9 mouse cellular contexts compared by ENCODE assay signal in the genomic region with DNA sequence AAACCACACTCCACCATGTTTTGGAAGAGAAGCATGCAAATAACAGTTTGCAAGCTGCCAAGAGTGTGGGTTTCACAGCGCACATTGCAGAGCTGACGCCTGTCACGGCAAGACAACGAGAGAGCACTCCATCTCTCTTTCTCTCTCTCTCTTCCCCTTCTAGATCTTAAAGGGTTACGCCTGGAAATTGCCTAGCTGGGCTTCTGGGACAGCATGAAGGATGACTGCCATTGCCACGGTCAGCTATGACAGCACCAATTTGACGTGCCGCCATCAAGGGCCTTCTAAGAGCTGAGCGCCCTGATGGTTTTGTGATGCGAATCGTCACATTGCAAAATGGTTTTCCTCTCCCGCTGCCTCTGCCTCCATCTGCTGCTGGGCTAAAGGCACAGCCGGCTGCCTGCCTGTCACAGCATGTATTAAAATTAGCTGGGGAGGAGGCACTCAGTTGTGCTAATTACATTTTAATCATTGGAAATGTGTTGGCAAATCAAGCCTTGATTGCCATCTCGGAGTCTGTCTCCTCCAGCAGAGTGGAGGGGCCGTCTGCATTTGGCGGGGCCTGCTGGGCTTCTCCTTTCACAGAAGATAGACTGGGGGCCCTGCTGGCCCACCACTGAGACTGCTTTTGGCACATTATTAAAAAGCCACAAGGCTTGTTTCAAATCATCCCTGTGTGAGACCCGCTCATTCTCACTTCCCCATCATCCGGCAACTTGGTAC.
DNase-seq lines count a peak whose midpoint lies in the region; ATAC-seq lines count a peak whose summit lies in the region.
"Had no signal": no experiment of that assay in that cellular context is flagged by ENCODE, and none has a peak within 500 bp of the region (broad histone marks: within the 10 kb centered on the region; RNA-seq: fewer than 3 reads in every experiment).

No protein-coding gene starts in this region.

- intact Hi-C loops in heart, postnatal 25 days (cut with DNase I), result no loop called here

- H3K4me2 ChIP-seq in heart, embryonic 14.5 days (ENCODE audit: low read length), result peak overlapping the region; percentile 20
- H3K4me2 ChIP-seq in forebrain, embryonic 13.5 days, result peak overlapping the region; percentile 49
- H3K4me2 ChIP-seq in neural tube, embryonic 13.5 days, result peak overlapping the region; percentile 38

- no peak overlapping the region for H3K4me3 ChIP-seq in heart, embryonic 14.5 days (ENCODE audit: control insufficient read depth in 1 of 2, insufficient read depth in 1 of 2, low read depth in 1 of 2, low read length in 2 of 2)
- peak overlapping the region; percentile 3; the same call in 1 of the 2 replicates for H3K4me3 ChIP-seq in forebrain, embryonic 13.5 days
- H3K4me3 ChIP-seq in neural tube, embryonic 13.5 days, result no peak overlapping the region
- H3K4me3 ChIP-seq: megakaryocyte, embryonic 14.5 days had no signal

- no peak overlapping the region for H3K27ac ChIP-seq in heart, embryonic 14.5 days (replicated peaks in 1 of 2; ENCODE audit: control insufficient read depth in 1 of 2, insufficient read depth in 1 of 2, low read depth in 2 of 2, low read length in 2 of 2)
- peak overlapping the region; percentile 92 for H3K27ac ChIP-seq in forebrain, embryonic 13.5 days
- peak overlapping the region; percentile 70 for H3K27ac ChIP-seq in neural tube, embryonic 13.5 days (replicated peaks)

- H3K4me1 ChIP-seq in heart, embryonic 14.5 days (ENCODE audit: control insufficient read depth in 2 of 2, insufficient read depth in 2 of 2, low read length in 2 of 2), result peaks cover 0 to 2% of the 10 kb centered on the region in 2 experiments; a peak in 1 of 4 replicates
- peaks cover 67% of the 10 kb centered on the region for H3K4me1 ChIP-seq in forebrain, embryonic 13.5 days
- peaks cover 61% of the 10 kb centered on the region for H3K4me1 ChIP-seq in neural tube, embryonic 13.5 days (replicated peaks)

- H3K36me3 ChIP-seq in heart, embryonic 14.5 days (ENCODE audit: control insufficient read depth, insufficient read depth, low read length), result no peaks in the 10 kb centered on the region
- no peaks in the 10 kb centered on the region for H3K36me3 ChIP-seq in forebrain, embryonic 13.5 days (ENCODE audit: poor library complexity, severe bottlenecking)
- no peaks in the 10 kb centered on the region for H3K36me3 ChIP-seq in neural tube, embryonic 13.5 days

- no peak overlapping the region for H3K9ac ChIP-seq in heart, embryonic 14.5 days (ENCODE audit: low read length)
- H3K9ac ChIP-seq in forebrain, embryonic 13.5 days, result peak overlapping the region; percentile 30; the same call in 1 of the 2 replicates
- 0 out of 2 replicates have a peak overlapping the region, but pooled peaks have one; percentile 38 for H3K9ac ChIP-seq in neural tube, embryonic 13.5 days

- DNase-seq in heart, postnatal 25 days (ENCODE audit: low spot score), result no peak
- peak; percentile 72 to 80 for DNase-seq in layer of hippocampus, postnatal 10 days (ENCODE audit: low spot score in 2 of 2)
- no peak for DNase-seq in thymus, postnatal 4 days
- no peak for DNase-seq in adrenal gland, adult 18-20 months (ENCODE audit: low spot score in 2 of 2)
- DNase-seq in urinary bladder, postnatal 25 days (ENCODE audit: low spot score), result no peak

- ATAC-seq in heart, embryonic 14.5 days (ENCODE audit: insufficient number of reproducible peaks, insufficient read depth, low FRiP score, low read depth), result no peak
- ATAC-seq in forebrain, embryonic 13.5 days, result peak; percentile 92
- ATAC-seq in neural tube, embryonic 13.5 days (ENCODE audit: low read depth), result peak; percentile 78

- no peaks in the 10 kb centered on the region for H3K27me3 ChIP-seq in heart, embryonic 14.5 days (ENCODE audit: control insufficient read depth, insufficient read depth, low read length)
- H3K27me3 ChIP-seq in forebrain, embryonic 13.5 days, result no peaks in the 10 kb centered on the region; the same call in 1 of the 2 replicates
- peaks cover 2% of the 10 kb centered on the region; the same call in 1 of the 2 replicates for H3K27me3 ChIP-seq in neural tube, embryonic 13.5 days

- no peaks in the 10 kb centered on the region for H3K9me3 ChIP-seq in heart, embryonic 14.5 days (ENCODE audit: control insufficient read depth, low read length)
- no peaks in the 10 kb centered on the region for H3K9me3 ChIP-seq in forebrain, embryonic 13.5 days (replicated peaks)
- no peaks in the 10 kb centered on the region for H3K9me3 ChIP-seq in neural tube, embryonic 13.5 days
- H3K9me3 ChIP-seq: megakaryocyte, embryonic 14.5 days had no signal

- WGBS in heart, embryonic 14.5 days, result 37% methylated on average over 18 of the region's 18 CpGs
- WGBS in forebrain, embryonic 13.5 days, result 14% methylated on average over 18 of the region's 18 CpGs
- 15% methylated on average over 18 of the region's 18 CpGs for WGBS in neural tube, embryonic 13.5 days

Comparison
In these comparisons a context has a peak if more than half of its experiments do, and no peak if none do; other contexts are left out.
1. H3K27ac ChIP-seq: peak in forebrain, embryonic 13.5 days (single experiment) and neural tube, embryonic 13.5 days (single experiment); none in heart, embryonic 14.5 days (0 of 2).
2. DNase-seq: peak in layer of hippocampus, postnatal 10 days (2 of 2); none in heart, postnatal 25 days (single experiment), thymus, postnatal 4 days (single experiment), adrenal gland, adult 18-20 months (0 of 2) and urinary bladder, postnatal 25 days (single experiment).
3. Peak in every context shown above with its lines, with median percentiles within 50 percentile points of each other: H3K4me2 ChIP-seq.